Mouse (Mus musculus): ENCODE data around the gene Fhit. TPM values are rescaled to one million over a fixed set of nuclear protein-coding genes. Genes with fewer than 3 reads are reported as not detected.

The Fhit gene
- total and polyA plus RNA-seq, 2 experiments from 2014 or later = 9.9 to 11.8 TPM

DNA sequence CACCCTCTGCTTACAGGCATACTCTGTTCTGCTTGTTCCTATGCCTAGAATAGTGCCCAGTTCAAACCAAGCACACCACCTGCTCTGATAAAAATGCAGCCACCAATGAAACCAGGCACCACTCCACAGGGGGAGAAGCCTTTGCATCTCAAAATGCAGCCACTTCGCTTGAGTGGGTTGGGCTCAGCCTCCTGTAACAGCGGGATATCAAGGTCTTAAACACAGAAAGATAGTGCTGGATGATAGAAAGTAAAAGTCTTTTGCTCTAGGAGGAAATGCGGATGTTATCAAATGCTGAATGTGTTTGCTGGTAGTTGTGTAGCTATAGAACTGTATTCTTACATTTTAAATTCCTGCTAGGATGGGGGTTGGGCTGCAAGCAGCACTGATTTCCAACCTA, 140.4 kb downstream of the Fhit start:
- H3K9ac ChIP-seq (replicated peaks; ENCODE audit: low read length, poor library complexity, severe bottlenecking) = no peak overlapping the region
- ATAC-seq (ENCODE audit: low FRiP score) (no peak), DNase-seq (ENCODE audit: low spot score) (no peak)
- no peak overlapping the region for H3K4me2 ChIP-seq (ENCODE audit: low read depth, low read length, poor library complexity, severe bottlenecking)
- WGBS = 15% methylated on average over 3 of the region's 3 CpGs
- H3K9me3 ChIP-seq (ENCODE audit: low read length) = no peaks in the 10 kb centered on the region
- no peaks in the 10 kb centered on the region for H3K36me3 ChIP-seq (ENCODE audit: insufficient read depth, low read length)
- H3K27ac ChIP-seq (ENCODE audit: low read depth, low read length) = no peak overlapping the region
- no peak for TF ChIP-seq CTCF (IDR thresholded peaks at IDR 0.05)
- no peak overlapping the region for H3K4me3 ChIP-seq (ENCODE audit: low read depth, low read length)
- no peaks in the 10 kb centered on the region for H3K4me1 ChIP-seq (ENCODE audit: insufficient read depth, low read length)
- H3K27me3 ChIP-seq (ENCODE audit: insufficient read depth, low read length) = no peaks in the 10 kb centered on the region

DNA sequence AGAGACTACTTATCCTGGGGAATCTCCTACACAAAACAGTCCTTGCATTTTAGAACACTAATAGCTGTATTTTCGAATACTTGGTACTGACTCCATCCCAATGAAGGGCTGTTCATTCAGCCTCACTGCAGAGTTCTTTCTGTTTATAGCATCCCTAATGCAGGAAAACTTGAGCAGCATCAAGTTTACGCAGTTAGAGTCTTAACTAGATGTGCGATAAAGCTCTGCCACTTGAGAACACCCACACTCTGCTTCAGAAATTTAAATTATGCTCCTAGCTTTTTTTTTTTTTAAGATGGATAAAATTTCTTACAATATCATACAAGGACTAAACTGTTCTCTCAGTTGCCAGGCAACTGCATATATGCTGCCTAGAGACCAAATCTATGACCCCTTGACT, 183.2 kb downstream of the Fhit start:
- Histone ChIP-seq H3K27ac (ENCODE audit: low read depth, low read length) (no peak overlapping the region), H3K36me3 (ENCODE audit: insufficient read depth, low read length) (no peaks in the 10 kb centered on the region), H3K9me3 (ENCODE audit: low read length) (no peaks in the 10 kb centered on the region), H3K4me1 (ENCODE audit: insufficient read depth, low read length) (no peaks in the 10 kb centered on the region; the same call in 1 of the 2 replicates), H3K4me2 (ENCODE audit: low read depth, low read length, poor library complexity, severe bottlenecking) (no peak overlapping the region), H3K9ac (replicated peaks; ENCODE audit: low read length, poor library complexity, severe bottlenecking) (no peak overlapping the region), H3K4me3 (ENCODE audit: low read depth, low read length) (no peak overlapping the region), H3K27me3 (ENCODE audit: insufficient read depth, low read length) (no peaks in the 10 kb centered on the region)
- DNase-seq (ENCODE audit: low spot score) = no peak
- TF ChIP-seq CTCF (IDR thresholded peaks at IDR 0.05) = no peak
- WGBS = 74% methylated on average over 3 of the region's 3 CpGs
- no peak for ATAC-seq (ENCODE audit: low FRiP score)

DNA sequence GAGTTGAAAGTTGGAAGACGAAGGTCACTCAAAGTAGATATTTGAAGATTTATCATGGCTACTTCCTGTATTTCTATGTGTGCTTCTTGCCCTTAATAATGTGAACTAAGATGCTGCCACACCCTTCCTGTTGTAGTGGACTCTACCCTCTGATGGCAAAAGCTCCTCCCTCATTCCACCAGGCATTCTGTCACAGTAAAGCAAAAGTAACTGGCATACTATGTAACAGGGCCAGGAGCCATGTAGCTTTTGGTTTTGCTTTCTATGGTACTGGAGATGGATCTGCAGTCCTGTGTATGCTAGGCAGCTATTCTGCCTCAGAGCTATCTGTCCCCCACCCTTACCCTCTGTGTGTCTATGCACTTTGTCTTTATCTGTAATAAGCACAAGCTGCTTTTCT, 220.2 kb downstream of the Fhit start:
- no peaks in the 10 kb centered on the region for H3K4me1 ChIP-seq (ENCODE audit: insufficient read depth, low read length)
- DNase-seq (ENCODE audit: low spot score) = no peak
- no peaks in the 10 kb centered on the region for H3K36me3 ChIP-seq (ENCODE audit: insufficient read depth, low read length)
- no peak overlapping the region for H3K27ac ChIP-seq (ENCODE audit: low read depth, low read length)
- no peak overlapping the region for H3K9ac ChIP-seq (replicated peaks; ENCODE audit: low read length, poor library complexity, severe bottlenecking)
- H3K9me3 ChIP-seq (ENCODE audit: low read length) = no peaks in the 10 kb centered on the region
- TF ChIP-seq CTCF (IDR thresholded peaks at IDR 0.05) = no peak
- H3K4me3 ChIP-seq (ENCODE audit: low read depth, low read length) = no peak overlapping the region
- WGBS = 92% methylated on average over 1 of the region's 1 CpGs
- no peaks in the 10 kb centered on the region for H3K27me3 ChIP-seq (ENCODE audit: insufficient read depth, low read length)
- no peak for ATAC-seq (ENCODE audit: low FRiP score)
- no peak overlapping the region for H3K4me2 ChIP-seq (ENCODE audit: low read depth, low read length, poor library complexity, severe bottlenecking)

DNA sequence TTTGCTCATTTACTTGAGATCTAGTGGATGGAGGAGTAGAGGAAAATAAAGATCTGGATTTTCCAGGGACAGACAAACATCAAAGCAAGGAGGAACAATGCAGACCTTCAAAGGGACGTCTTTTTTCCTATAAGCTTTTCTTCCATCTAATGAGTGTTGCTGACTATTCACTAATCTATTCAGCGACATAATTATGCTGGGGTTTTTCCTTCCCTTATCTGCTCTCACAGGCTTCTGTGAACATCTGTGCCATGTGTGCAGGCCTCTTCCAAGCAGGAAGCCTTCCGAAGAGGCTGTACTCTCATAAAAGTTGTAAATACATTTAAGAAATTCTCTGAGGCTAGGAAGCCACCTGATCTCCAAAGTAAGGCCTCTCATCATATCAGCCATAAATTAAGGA, 228.2 kb downstream of the Fhit start:
- no peaks in the 10 kb centered on the region for H3K4me1 ChIP-seq (ENCODE audit: insufficient read depth, low read length)
- no peaks in the 10 kb centered on the region for H3K9me3 ChIP-seq (ENCODE audit: low read length)
- H3K27me3 ChIP-seq (ENCODE audit: insufficient read depth, low read length) = no peaks in the 10 kb centered on the region
- no peaks in the 10 kb centered on the region for H3K36me3 ChIP-seq (ENCODE audit: insufficient read depth, low read length)
- H3K4me2 ChIP-seq (ENCODE audit: low read depth, low read length, poor library complexity, severe bottlenecking) = no peak overlapping the region
- no peak overlapping the region for H3K4me3 ChIP-seq (ENCODE audit: low read depth, low read length)
- 29% methylated on average over 3 of the region's 3 CpGs for WGBS
- no peak for TF ChIP-seq CTCF (IDR thresholded peaks at IDR 0.05)
- no peak for DNase-seq (ENCODE audit: low spot score)
- no peak for ATAC-seq (ENCODE audit: low FRiP score)
- H3K27ac ChIP-seq (ENCODE audit: low read depth, low read length) = no peak overlapping the region
- H3K9ac ChIP-seq (replicated peaks; ENCODE audit: low read length, poor library complexity, severe bottlenecking) = no peak overlapping the region

DNA sequence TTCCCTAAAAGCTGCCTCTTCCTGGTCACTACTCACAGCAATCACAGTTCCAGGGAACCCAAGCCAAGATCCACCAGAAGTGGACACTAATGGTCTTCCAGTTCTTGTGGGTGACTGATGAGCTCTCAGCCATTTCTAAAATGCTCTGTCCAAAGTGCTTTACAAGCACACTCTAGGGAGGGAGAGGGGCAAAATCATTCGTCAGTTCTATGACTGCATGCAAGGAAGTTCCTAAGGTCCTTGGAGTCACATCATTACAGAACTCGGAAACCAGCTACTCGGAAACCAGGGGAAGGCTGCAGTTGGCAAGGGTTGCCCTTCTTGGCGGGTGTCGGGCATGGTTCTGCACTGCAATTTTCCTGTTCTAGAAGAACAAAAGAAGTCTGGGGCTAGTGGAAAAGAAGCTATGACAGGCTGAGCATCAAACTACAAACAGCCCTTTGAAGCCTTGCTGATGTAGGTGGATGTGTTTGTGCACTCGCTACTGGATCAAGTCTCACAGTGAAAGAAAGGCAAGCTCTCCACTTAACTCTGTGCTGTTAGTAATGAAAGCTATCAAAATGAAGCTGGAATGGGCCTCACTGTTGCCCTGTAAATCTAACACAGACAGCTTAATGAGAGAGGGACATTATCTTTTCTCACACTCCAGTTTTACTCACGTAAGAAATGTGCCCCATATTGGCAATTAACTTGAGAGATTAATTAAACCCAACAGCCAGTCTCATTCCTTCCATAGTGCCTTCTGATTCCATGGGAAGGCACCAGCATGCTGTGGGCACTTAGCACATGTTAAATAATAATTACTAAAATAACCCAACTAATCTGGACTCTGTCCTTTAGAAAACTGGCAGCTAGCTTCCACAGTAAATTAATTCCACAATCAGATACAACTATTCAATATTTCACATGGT, 243.7 kb downstream of the Fhit start:
- H3K4me3 ChIP-seq (ENCODE audit: low read depth, low read length) = no peak overlapping the region
- H3K9me3 ChIP-seq (ENCODE audit: low read length) = no peaks in the 10 kb centered on the region
- H3K27me3 ChIP-seq (ENCODE audit: insufficient read depth, low read length) = no peaks in the 10 kb centered on the region
- DNase-seq (ENCODE audit: low spot score) = peak; percentile 10
- no peaks in the 10 kb centered on the region for H3K36me3 ChIP-seq (ENCODE audit: insufficient read depth, low read length)
- ATAC-seq (ENCODE audit: low FRiP score) = no peak
- H3K4me2 ChIP-seq (ENCODE audit: low read depth, low read length, poor library complexity, severe bottlenecking) = no peak overlapping the region
- 55% methylated on average over 7 of the region's 7 CpGs for WGBS
- H3K4me1 ChIP-seq (ENCODE audit: insufficient read depth, low read length) = no peaks in the 10 kb centered on the region
- H3K27ac ChIP-seq (ENCODE audit: low read depth, low read length) = no peak overlapping the region
- no peak overlapping the region for H3K9ac ChIP-seq (replicated peaks; ENCODE audit: low read length, poor library complexity, severe bottlenecking)
- TF ChIP-seq CTCF (IDR thresholded peaks at IDR 0.05) = no peak

DNA sequence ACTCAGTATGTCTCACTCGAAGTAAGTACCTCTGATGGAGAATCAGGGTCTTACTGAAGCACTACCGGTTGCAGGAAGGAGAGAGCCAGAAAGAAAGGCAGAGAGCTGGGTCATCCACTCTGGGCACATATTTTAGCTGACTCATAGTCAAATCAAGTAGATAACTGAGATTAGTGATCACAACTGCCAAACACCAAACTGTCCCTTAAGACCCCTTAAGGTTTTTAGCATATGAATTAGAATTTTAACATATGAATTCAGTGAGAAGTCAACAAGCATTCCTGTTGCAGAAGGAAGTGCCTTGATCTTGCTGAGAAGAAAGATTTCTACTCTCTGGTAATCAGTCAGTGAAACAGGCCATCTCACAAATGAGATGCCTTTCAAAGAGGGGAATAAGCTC, 253.8 kb downstream of the Fhit start:
- no peak overlapping the region for H3K27ac ChIP-seq (ENCODE audit: low read depth, low read length)
- 75% methylated on average over 2 of the region's 2 CpGs for WGBS
- DNase-seq (ENCODE audit: low spot score) (no peak), ATAC-seq (ENCODE audit: low FRiP score) (no peak)
- H3K36me3 ChIP-seq (ENCODE audit: insufficient read depth, low read length) = no peaks in the 10 kb centered on the region
- H3K4me2 ChIP-seq (ENCODE audit: low read depth, low read length, poor library complexity, severe bottlenecking) = no peak overlapping the region
- no peaks in the 10 kb centered on the region for H3K4me1 ChIP-seq (ENCODE audit: insufficient read depth, low read length)
- H3K9ac ChIP-seq (replicated peaks; ENCODE audit: low read length, poor library complexity, severe bottlenecking) = no peak overlapping the region
- no peaks in the 10 kb centered on the region for H3K27me3 ChIP-seq (ENCODE audit: insufficient read depth, low read length)
- no peak for TF ChIP-seq CTCF (IDR thresholded peaks at IDR 0.05)
- no peak overlapping the region for H3K4me3 ChIP-seq (ENCODE audit: low read depth, low read length)
- H3K9me3 ChIP-seq (ENCODE audit: low read length) = no peaks in the 10 kb centered on the region

Measured in midbrain, postnatal 0 days (tissue).